Mouse (Mus musculus) R1 (cell line): Measurements from ENCODE around the gene Tas2r104.

Source experiments
- DNase-seq: peaks from one replicate; pipeline ENCODE4 v3.0.0-alpha.2; 2018; ENCODE audit warnings: low read depth, low spot score

The Tas2r104 gene

GRCm38 (mm10) chr6:131685644-131686043 is at the start of gene Tas2r104:
Tas2r104 (minus strand) TSS chr6:131685744.
- DNase-seq, result no peak

- DNase-seq, result peak; percentile 47
These were observed 27.3 kb upstream of the Tas2r104 start for GRCm38 (mm10) chr6:131712803-131713202.

GRCm38 (mm10) chr6:131689963-131690362 is 4.4 kb upstream of the Tas2r104 start, which contains the start of gene Tas2r114:
Tas2r114 (minus strand) TSS chr6:131690063.
- no peak for DNase-seq

GRCm38 (mm10) chr6:131687395-131687794 is 1.9 kb upstream of the Tas2r104 start, which contains the start of gene Tas2r105:
Tas2r105 (minus strand) TSS chr6:131687495.
- DNase-seq, result no peak

- no peak for DNase-seq
These were observed 6.8 kb downstream of the Tas2r104 start, which contains the start of gene Tas2r106 for GRCm38 (mm10) chr6:131678786-131679185. Tas2r106 (minus strand) TSS chr6:131678886.

- no peak for DNase-seq
These were observed 25.5 kb downstream of the Tas2r104 start, which contains the start of gene Tas2r107 for GRCm38 (mm10) chr6:131660049-131660448. Tas2r107 (minus strand) TSS chr6:131660149.
